In genomic region chr5:57934666-57935065, GRCm38 (mm10) we compare ENCODE assay signal across 22 mouse cellular contexts.
DNase-seq lines count a peak whose midpoint lies in the region; ATAC-seq and TF ChIP-seq lines count a peak whose summit lies in the region.
"Had no signal": no experiment of that assay in that cellular context is flagged by ENCODE, and none has a peak within 500 bp of the region (broad histone marks: within the 10 kb centered on the region; RNA-seq: fewer than 3 reads in every experiment).

No protein-coding gene starts in this region.

- no peak overlapping the region for H3K27ac ChIP-seq in stomach, postnatal 0 days (replicated peaks)

- H3K9ac ChIP-seq in stomach, postnatal 0 days (ENCODE audit: low read length): no peak overlapping the region

- peak; percentile 55 for DNase-seq in 416B (ENCODE audit: low read depth)
- DNase-seq in stomach, postnatal 0 days (ENCODE audit: low spot score): no peak
- no peak for DNase-seq in right cerebral cortex, postnatal 36 days (ENCODE audit: low spot score in 2 of 2)
- no peak for DNase-seq in kidney, adult 9 months
- DNase-seq: adrenal gland, adult 2 months; adrenal gland, adult 8-10 months; adrenal gland, postnatal 10 days; adrenal gland, postnatal 14 days; adrenal gland, postnatal 25 days; adrenal gland, postnatal 36 days; B cell, adult 2 months; cerebellum, adult 11 months; cerebellum, adult 11-12 months; cerebellum, adult 18-20 months; cerebellum, adult 2 months had no signal

- no peak for TF ChIP-seq CTCF in stomach, postnatal 0 days (IDR thresholded peaks at IDR 0.05; ENCODE audit: low read depth)

- no peaks in the 10 kb centered on the region for H3K4me1 ChIP-seq in stomach, postnatal 0 days (replicated peaks; ENCODE audit: control insufficient read depth, insufficient read depth)

- no peaks in the 10 kb centered on the region for H3K36me3 ChIP-seq in stomach, postnatal 0 days (ENCODE audit: control insufficient read depth, insufficient read depth, low read length)
- H3K36me3 ChIP-seq: G1E had no signal

- no peak overlapping the region for H3K4me2 ChIP-seq in stomach, postnatal 0 days (replicated peaks; ENCODE audit: low read depth)

- TF ChIP-seq EP300 in stomach, postnatal 0 days (optimal IDR thresholded peaks at IDR 0.05): no peak

- H3K9me3 ChIP-seq in stomach, postnatal 0 days (ENCODE audit: control insufficient read depth, low read length): no peaks in the 10 kb centered on the region
- H3K9me3 ChIP-seq: G1E had no signal

- no peak overlapping the region for H3K4me3 ChIP-seq in stomach, postnatal 0 days (ENCODE audit: low read depth, low read length)

- H3K27me3 ChIP-seq in stomach, postnatal 0 days (ENCODE audit: control insufficient read depth, insufficient read depth, low read length): no peaks in the 10 kb centered on the region
- H3K27me3 ChIP-seq: CH12.LX, Patski had no signal

- 68% methylated on average over 2 of the region's 2 CpGs for WGBS in stomach, postnatal 0 days

- ATAC-seq in granulocyte monocyte progenitor cell, adult 5-6 weeks (replicated peaks; ENCODE audit: poor library complexity, severe bottlenecking): peak; percentile 92
- peak; percentile 63 for ATAC-seq in megakaryocyte progenitor cell, adult 5-6 weeks (replicated peaks; ENCODE audit: poor library complexity)
- no peak for ATAC-seq in stomach, postnatal 0 days (ENCODE audit: low FRiP score, low TSS enrichment)
- ATAC-seq: activated CD4-positive, CD25-positive, alpha-beta regulatory T cell, adult 4 months; CD4-positive, CD25-positive, alpha-beta regulatory T cell, adult 4 months; Patski had no signal
